Mouse (Mus musculus): Measurements from ENCODE around the gene Qtrt1. TPM values are rescaled to one million over a fixed set of nuclear protein-coding genes. Genes with fewer than 3 reads are reported as not detected.
A peak's percentile ranks its signal among the peaks of the same experiment; 100 is the strongest.

Qtrt1 gene
- polyA plus RNA-seq, 1 experiment from 2014 or later = 30.8 TPM

GRCm38 (mm10) chr9:21428178-21428577, 16.5 kb downstream of the Qtrt1 start:
- WGBS = 75% methylated on average over 6 of the region's 6 CpGs
- H3K36me3 ChIP-seq (ENCODE audit: control insufficient read depth, insufficient read depth, low read length) = no peaks in the 10 kb centered on the region
- no peak for TF ChIP-seq CTCF (IDR thresholded peaks at IDR 0.05; ENCODE audit: low read depth)
- no peak for TF ChIP-seq EP300 (optimal IDR thresholded peaks at IDR 0.05)
- DNase-seq (ENCODE audit: low spot score) (no peak), ATAC-seq (ENCODE audit: low FRiP score, low TSS enrichment) (no peak)
- no peak overlapping the region for H3K4me2 ChIP-seq (replicated peaks; ENCODE audit: low read depth)
- no peak overlapping the region for H3K9ac ChIP-seq (ENCODE audit: low read length)
- H3K4me1 ChIP-seq (replicated peaks; ENCODE audit: control insufficient read depth, insufficient read depth) = peaks cover 4% of the 10 kb centered on the region; the same call in 1 of the 2 replicates
- H3K27ac ChIP-seq (replicated peaks) = no peak overlapping the region
- H3K9me3 ChIP-seq (ENCODE audit: control insufficient read depth, low read length) = no peaks in the 10 kb centered on the region
- H3K4me3 ChIP-seq (ENCODE audit: low read depth, low read length) = no peak overlapping the region
- no peaks in the 10 kb centered on the region for H3K27me3 ChIP-seq (ENCODE audit: control insufficient read depth, insufficient read depth, low read length)

GRCm38 (mm10) chr9:21430724-21431123, 19.1 kb downstream of the Qtrt1 start:
- WGBS = 82% methylated on average over 7 of the region's 7 CpGs
- Histone ChIP-seq H3K9ac (ENCODE audit: low read length) (no peak overlapping the region), H3K4me1 (replicated peaks; ENCODE audit: control insufficient read depth, insufficient read depth) (peaks cover 3% of the 10 kb centered on the region; the same call in 1 of the 2 replicates), H3K4me2 (replicated peaks; ENCODE audit: low read depth) (no peak overlapping the region), H3K27me3 (ENCODE audit: control insufficient read depth, insufficient read depth, low read length) (no peaks in the 10 kb centered on the region), H3K27ac (replicated peaks) (no peak overlapping the region), H3K4me3 (ENCODE audit: low read depth, low read length) (no peak overlapping the region), H3K9me3 (ENCODE audit: control insufficient read depth, low read length) (no peaks in the 10 kb centered on the region), H3K36me3 (ENCODE audit: control insufficient read depth, insufficient read depth, low read length) (no peaks in the 10 kb centered on the region)
- TF ChIP-seq EP300 (optimal IDR thresholded peaks at IDR 0.05) (no peak), CTCF (IDR thresholded peaks at IDR 0.05; ENCODE audit: low read depth) (no peak)
- DNase-seq (ENCODE audit: low spot score) (no peak), ATAC-seq (ENCODE audit: low FRiP score, low TSS enrichment) (no peak)

- H3K27me3 ChIP-seq (ENCODE audit: control insufficient read depth, insufficient read depth, low read length) = no peaks in the 10 kb centered on the region
- DNase-seq (ENCODE audit: low spot score) = no peak
- H3K9ac ChIP-seq (ENCODE audit: low read length) = no peak overlapping the region
- 84% methylated on average over 7 of the region's 7 CpGs for WGBS
- no peaks in the 10 kb centered on the region for H3K4me1 ChIP-seq (replicated peaks; ENCODE audit: control insufficient read depth, insufficient read depth)
- no peaks in the 10 kb centered on the region for H3K9me3 ChIP-seq (ENCODE audit: control insufficient read depth, low read length)
- H3K36me3 ChIP-seq (ENCODE audit: control insufficient read depth, insufficient read depth, low read length) = no peaks in the 10 kb centered on the region
- H3K4me2 ChIP-seq (replicated peaks; ENCODE audit: low read depth) = no peak overlapping the region
- H3K27ac ChIP-seq (replicated peaks) = no peak overlapping the region
- no peak for ATAC-seq (ENCODE audit: low FRiP score, low TSS enrichment)
- no peak overlapping the region for H3K4me3 ChIP-seq (ENCODE audit: low read depth, low read length)
- TF ChIP-seq CTCF (IDR thresholded peaks at IDR 0.05; ENCODE audit: low read depth) (no peak), EP300 (optimal IDR thresholded peaks at IDR 0.05) (no peak)
Measured at GRCm38 (mm10) chr9:21432066-21432465, 20.4 kb downstream of the Qtrt1 start.

- DNase-seq (ENCODE audit: low spot score) (no peak), ATAC-seq (ENCODE audit: low FRiP score, low TSS enrichment) (no peak)
- Histone ChIP-seq H3K27me3 (ENCODE audit: control insufficient read depth, insufficient read depth, low read length) (no peaks in the 10 kb centered on the region), H3K9me3 (ENCODE audit: control insufficient read depth, low read length) (no peaks in the 10 kb centered on the region), H3K36me3 (ENCODE audit: control insufficient read depth, insufficient read depth, low read length) (no peaks in the 10 kb centered on the region), H3K4me1 (replicated peaks; ENCODE audit: control insufficient read depth, insufficient read depth) (0 out of 2 replicates have a peak, but pooled peaks cover 2% of the 10 kb centered on the region), H3K4me3 (ENCODE audit: low read depth, low read length) (no peak overlapping the region), H3K27ac (replicated peaks) (no peak overlapping the region), H3K9ac (ENCODE audit: low read length) (no peak overlapping the region), H3K4me2 (replicated peaks; ENCODE audit: low read depth) (no peak overlapping the region)
- no peak for TF ChIP-seq EP300 (optimal IDR thresholded peaks at IDR 0.05)
- TF ChIP-seq CTCF (IDR thresholded peaks at IDR 0.05; ENCODE audit: low read depth) = peak; percentile 23; the same call in 1 of the 2 replicates
- 83% methylated on average over 8 of the region's 8 CpGs for WGBS
Measured at GRCm38 (mm10) chr9:21433766-21434165, 22.1 kb downstream of the Qtrt1 start.

GRCm38 (mm10) chr9:21434410-21434809, 22.8 kb downstream of the Qtrt1 start:
- ATAC-seq (ENCODE audit: low FRiP score, low TSS enrichment) = no peak
- TF ChIP-seq EP300 (optimal IDR thresholded peaks at IDR 0.05) (no peak), CTCF (IDR thresholded peaks at IDR 0.05; ENCODE audit: low read depth) (no peak)
- H3K9me3 ChIP-seq (ENCODE audit: control insufficient read depth, low read length) = no peaks in the 10 kb centered on the region
- H3K36me3 ChIP-seq (ENCODE audit: control insufficient read depth, insufficient read depth, low read length) = no peaks in the 10 kb centered on the region
- H3K4me1 ChIP-seq (replicated peaks; ENCODE audit: control insufficient read depth, insufficient read depth) = 0 out of 2 replicates have a peak, but pooled peaks cover 2% of the 10 kb centered on the region
- H3K27me3 ChIP-seq (ENCODE audit: control insufficient read depth, insufficient read depth, low read length) = no peaks in the 10 kb centered on the region
- 85% methylated on average over 2 of the region's 2 CpGs for WGBS
- no peak for DNase-seq (ENCODE audit: low spot score)
- H3K9ac ChIP-seq (ENCODE audit: low read length) = no peak overlapping the region
- H3K4me3 ChIP-seq (ENCODE audit: low read depth, low read length) = no peak overlapping the region
- no peak overlapping the region for H3K27ac ChIP-seq (replicated peaks)
- no peak overlapping the region for H3K4me2 ChIP-seq (replicated peaks; ENCODE audit: low read depth)

GRCm38 (mm10) chr9:21435777-21436635, 24.4 kb downstream of the Qtrt1 start:
- 61% methylated on average over 7 of the region's 7 CpGs for WGBS
- H3K27me3 ChIP-seq (ENCODE audit: control insufficient read depth, insufficient read depth, low read length) = no peaks in the 10 kb centered on the region
- H3K9me3 ChIP-seq (ENCODE audit: control insufficient read depth, low read length) = no peaks in the 10 kb centered on the region
- peak overlapping the region; percentile 3; the same call in 1 of the 2 replicates for H3K9ac ChIP-seq (ENCODE audit: low read length)
- peak overlapping the region; percentile 56 for H3K27ac ChIP-seq (replicated peaks)
- TF ChIP-seq CTCF (IDR thresholded peaks at IDR 0.05; ENCODE audit: low read depth) (no peak), EP300 (optimal IDR thresholded peaks at IDR 0.05) (no peak)
- ATAC-seq (ENCODE audit: low FRiP score, low TSS enrichment) (peak; percentile 27; the same call in 1 of the 2 replicates), DNase-seq (ENCODE audit: low spot score) (peak; percentile 54)
- H3K4me1 ChIP-seq (replicated peaks; ENCODE audit: control insufficient read depth, insufficient read depth) = 0 out of 2 replicates have a peak, but pooled peaks cover 2% of the 10 kb centered on the region
- no peaks in the 10 kb centered on the region for H3K36me3 ChIP-seq (ENCODE audit: control insufficient read depth, insufficient read depth, low read length)
- H3K4me2 ChIP-seq (replicated peaks; ENCODE audit: low read depth) = no peak overlapping the region
- no peak overlapping the region for H3K4me3 ChIP-seq (ENCODE audit: low read depth, low read length)

Measured in stomach, postnatal 0 days (tissue).